Mouse (Mus musculus): ENCODE data around the gene Adamtsl1. TPM values are rescaled to one million over a fixed set of nuclear protein-coding genes. Genes with fewer than 3 reads are reported as not detected.

Adamtsl1 gene
- polyA plus RNA-seq, 1 experiment: 2.7 TPM

DNA sequence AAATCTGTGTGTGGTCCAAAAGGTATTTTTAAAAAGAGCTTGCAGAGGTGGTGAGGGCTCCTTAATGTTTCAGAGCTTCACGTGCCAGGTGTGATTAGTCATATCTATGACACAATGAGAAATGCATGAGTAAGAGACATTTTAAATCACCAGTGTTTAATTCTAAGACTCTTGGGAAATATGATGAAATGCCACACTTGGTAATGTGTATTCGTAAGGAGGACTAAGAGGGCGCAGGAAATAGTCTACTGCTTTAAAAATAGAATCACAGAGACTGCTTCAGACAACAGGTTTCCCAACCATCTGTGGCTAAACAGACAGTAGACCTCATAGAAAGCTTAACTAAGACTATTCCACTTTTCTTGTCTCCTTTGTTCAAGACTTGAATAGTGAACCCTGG is 406.5 kb downstream of the Adamtsl1 start:
- no peak overlapping the region for H3ac ChIP-seq (ENCODE audit: control insufficient read depth, insufficient read length)
- no peaks in the 10 kb centered on the region for H3K36me3 ChIP-seq (ENCODE audit: control insufficient read depth, insufficient read depth)

DNA sequence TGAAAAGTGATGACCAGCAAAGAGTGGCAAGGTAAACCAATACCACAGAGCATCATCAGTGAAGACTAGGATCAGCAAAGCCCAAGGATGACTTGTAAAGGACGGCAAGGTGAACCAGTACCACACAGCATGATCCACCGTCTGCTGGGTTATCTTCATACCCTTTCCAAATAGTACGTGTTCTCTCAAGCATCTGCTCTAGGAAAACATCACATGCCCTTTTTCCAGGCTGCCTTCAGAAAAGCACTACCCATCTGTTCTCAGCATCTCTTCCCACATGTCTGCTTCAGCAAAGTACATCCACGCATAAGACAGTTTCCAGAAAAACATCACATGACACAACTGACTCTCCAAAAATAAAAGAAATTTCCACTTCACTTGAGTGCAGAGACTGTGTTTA is 408.8 kb downstream of the Adamtsl1 start:
- H3K79me2 ChIP-seq (ENCODE audit: control insufficient read depth, insufficient read depth): no peaks in the 10 kb centered on the region
- H3K27me3 ChIP-seq (ENCODE audit: control insufficient read depth, insufficient read depth, insufficient read length): no peaks in the 10 kb centered on the region
- H3ac ChIP-seq (ENCODE audit: control insufficient read depth, insufficient read length): no peak overlapping the region
- TF ChIP-seq REST (IDR thresholded peaks at IDR 0.05; ENCODE audit: insufficient read depth, insufficient read length): no peak
- TF ChIP-seq SRF (IDR thresholded peaks at IDR 0.05; ENCODE audit: control insufficient read depth, insufficient read length, low read depth): no peak
- TF ChIP-seq USF1 (IDR thresholded peaks at IDR 0.05; ENCODE audit: low read depth): no peak
- no peak overlapping the region for H3K4me3 ChIP-seq
- no peaks in the 10 kb centered on the region for H3K36me3 ChIP-seq (ENCODE audit: control insufficient read depth, insufficient read depth)
- H3K4me2 ChIP-seq (ENCODE audit: low read depth): no peak overlapping the region

More for the DNA sequence above, 406.5 kb downstream of the Adamtsl1 start:
- no peak overlapping the region for H3K4me2 ChIP-seq (ENCODE audit: low read depth)
- H3K4me3 ChIP-seq: no peak overlapping the region
- H3K27me3 ChIP-seq (ENCODE audit: control insufficient read depth, insufficient read depth, insufficient read length): no peaks in the 10 kb centered on the region
- TF ChIP-seq REST (IDR thresholded peaks at IDR 0.05; ENCODE audit: insufficient read depth, insufficient read length) (no peak), MYOG (IDR thresholded peaks at IDR 0.05; ENCODE audit: control insufficient read depth in 1 of 3, insufficient read depth in 1 of 3, insufficient read length in 2 of 3, low read depth in 2 of 3) (no peak), MYOD1 (IDR thresholded peaks at IDR 0.05; ENCODE audit: control insufficient read depth in 1 of 3, insufficient read length in 2 of 3, low read depth in 2 of 3) (no peak), POLR2AphosphoS2 (IDR thresholded peaks at IDR 0.05; ENCODE audit: insufficient read length, low read depth) (no peak), POLR2A (IDR thresholded peaks at IDR 0.05; ENCODE audit: insufficient read length, low read depth) (no peak), CEBPB (IDR thresholded peaks at IDR 0.05; ENCODE audit: insufficient read depth, poor library complexity, severe bottlenecking) (no peak), USF1 (IDR thresholded peaks at IDR 0.05; ENCODE audit: low read depth) (no peak), TCF12 (IDR thresholded peaks at IDR 0.05; ENCODE audit: insufficient read depth, poor library complexity, severe bottlenecking) (no peak), MAX (IDR thresholded peaks at IDR 0.05; ENCODE audit: low read depth) (no peak), TCF3 (IDR thresholded peaks at IDR 0.05; ENCODE audit: insufficient read length, low read depth) (no peak), E2F4 (IDR thresholded peaks at IDR 0.05; ENCODE audit: insufficient read depth) (no peak), SRF (IDR thresholded peaks at IDR 0.05; ENCODE audit: control insufficient read depth, insufficient read length, low read depth) (no peak)
- no peaks in the 10 kb centered on the region for H3K79me2 ChIP-seq (ENCODE audit: control insufficient read depth, insufficient read depth)

DNA sequence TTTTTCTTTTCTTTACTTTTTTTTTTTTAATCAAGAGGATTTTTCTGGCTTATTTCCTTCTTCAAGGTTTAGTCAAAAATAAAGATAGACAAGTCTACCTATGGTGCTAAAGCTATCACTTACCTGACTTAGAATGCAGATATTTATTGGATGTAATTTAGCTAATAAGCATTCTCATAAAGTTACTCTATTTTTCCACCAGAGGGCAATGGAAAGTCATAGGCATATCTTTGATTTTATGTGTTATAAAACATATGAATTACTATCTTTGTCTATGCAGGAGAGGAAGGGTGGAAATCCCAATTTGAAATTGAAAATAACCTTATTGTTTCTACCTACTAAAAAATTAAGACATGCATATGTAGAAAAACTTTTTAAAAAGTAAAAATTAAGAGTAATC is 418.2 kb downstream of the Adamtsl1 start:
- H3K4me2 ChIP-seq (ENCODE audit: low read depth): no peak overlapping the region
- no peak overlapping the region for H3ac ChIP-seq (ENCODE audit: control insufficient read depth, insufficient read length)
- no peaks in the 10 kb centered on the region for H3K36me3 ChIP-seq (ENCODE audit: control insufficient read depth, insufficient read depth)
- H3K4me3 ChIP-seq: no peak overlapping the region
- TF ChIP-seq TCF3 (IDR thresholded peaks at IDR 0.05; ENCODE audit: insufficient read length, low read depth) (no peak), SRF (IDR thresholded peaks at IDR 0.05; ENCODE audit: control insufficient read depth, insufficient read length, low read depth) (no peak), REST (IDR thresholded peaks at IDR 0.05; ENCODE audit: insufficient read depth, insufficient read length) (no peak), CEBPB (IDR thresholded peaks at IDR 0.05; ENCODE audit: insufficient read depth, poor library complexity, severe bottlenecking) (no peak), TCF12 (IDR thresholded peaks at IDR 0.05; ENCODE audit: insufficient read depth, poor library complexity, severe bottlenecking) (no peak), MAX (IDR thresholded peaks at IDR 0.05; ENCODE audit: low read depth) (no peak), POLR2AphosphoS2 (IDR thresholded peaks at IDR 0.05; ENCODE audit: insufficient read length, low read depth) (no peak), USF1 (IDR thresholded peaks at IDR 0.05; ENCODE audit: low read depth) (no peak), E2F4 (IDR thresholded peaks at IDR 0.05; ENCODE audit: insufficient read depth) (no peak), POLR2A (IDR thresholded peaks at IDR 0.05; ENCODE audit: insufficient read length, low read depth) (no peak), MYOG (IDR thresholded peaks at IDR 0.05; ENCODE audit: control insufficient read depth in 1 of 3, insufficient read depth in 1 of 3, insufficient read length in 2 of 3, low read depth in 2 of 3) (no peak), MYOD1 (IDR thresholded peaks at IDR 0.05; ENCODE audit: control insufficient read depth in 1 of 3, insufficient read length in 2 of 3, low read depth in 2 of 3) (no peak)
- H3K79me2 ChIP-seq (ENCODE audit: control insufficient read depth, insufficient read depth): no peaks in the 10 kb centered on the region
- no peaks in the 10 kb centered on the region for H3K27me3 ChIP-seq (ENCODE audit: control insufficient read depth, insufficient read depth, insufficient read length)

DNA sequence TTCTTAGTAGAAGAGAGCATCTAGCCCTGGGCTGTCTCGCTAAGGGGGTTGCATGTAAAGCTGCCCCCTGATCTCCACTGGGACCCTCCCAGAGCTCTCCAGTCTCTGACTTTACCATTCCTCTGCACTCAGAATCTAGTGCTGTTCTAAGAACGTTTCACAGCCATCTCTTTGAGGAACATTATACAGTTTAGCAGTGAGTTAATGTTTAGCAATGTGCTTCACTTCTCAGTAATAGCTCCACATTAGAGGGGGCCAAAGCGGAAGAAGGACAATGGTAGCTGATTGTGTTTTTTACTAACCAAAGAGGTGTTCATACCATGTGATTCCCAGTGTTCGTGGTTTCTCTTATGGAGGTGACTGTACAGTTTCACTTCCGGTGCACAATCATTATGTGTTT is 425.5 kb downstream of the Adamtsl1 start:
- no peaks in the 10 kb centered on the region for H3K36me3 ChIP-seq (ENCODE audit: control insufficient read depth, insufficient read depth)
- H3K79me2 ChIP-seq (ENCODE audit: control insufficient read depth, insufficient read depth): no peaks in the 10 kb centered on the region
- H3ac ChIP-seq (ENCODE audit: control insufficient read depth, insufficient read length): no peak overlapping the region
- no peak overlapping the region for H3K4me3 ChIP-seq
- H3K27me3 ChIP-seq (ENCODE audit: control insufficient read depth, insufficient read depth, insufficient read length): no peaks in the 10 kb centered on the region
- H3K4me2 ChIP-seq (ENCODE audit: low read depth): no peak overlapping the region
- TF ChIP-seq REST (IDR thresholded peaks at IDR 0.05; ENCODE audit: insufficient read depth, insufficient read length) (no peak), E2F4 (IDR thresholded peaks at IDR 0.05; ENCODE audit: insufficient read depth) (no peak), SRF (IDR thresholded peaks at IDR 0.05; ENCODE audit: control insufficient read depth, insufficient read length, low read depth) (no peak), MAX (IDR thresholded peaks at IDR 0.05; ENCODE audit: low read depth) (no peak), MYOD1 (IDR thresholded peaks at IDR 0.05; ENCODE audit: control insufficient read depth in 1 of 3, insufficient read length in 2 of 3, low read depth in 2 of 3) (no peak), USF1 (IDR thresholded peaks at IDR 0.05; ENCODE audit: low read depth) (no peak), MYOG (IDR thresholded peaks at IDR 0.05; ENCODE audit: control insufficient read depth in 1 of 3, insufficient read depth in 1 of 3, insufficient read length in 2 of 3, low read depth in 2 of 3) (no peak), POLR2AphosphoS2 (IDR thresholded peaks at IDR 0.05; ENCODE audit: insufficient read length, low read depth) (no peak), TCF3 (IDR thresholded peaks at IDR 0.05; ENCODE audit: insufficient read length, low read depth) (no peak), TCF12 (IDR thresholded peaks at IDR 0.05; ENCODE audit: insufficient read depth, poor library complexity, severe bottlenecking) (no peak), CEBPB (IDR thresholded peaks at IDR 0.05; ENCODE audit: insufficient read depth, poor library complexity, severe bottlenecking) (no peak), POLR2A (IDR thresholded peaks at IDR 0.05; ENCODE audit: insufficient read length, low read depth) (no peak)

DNA sequence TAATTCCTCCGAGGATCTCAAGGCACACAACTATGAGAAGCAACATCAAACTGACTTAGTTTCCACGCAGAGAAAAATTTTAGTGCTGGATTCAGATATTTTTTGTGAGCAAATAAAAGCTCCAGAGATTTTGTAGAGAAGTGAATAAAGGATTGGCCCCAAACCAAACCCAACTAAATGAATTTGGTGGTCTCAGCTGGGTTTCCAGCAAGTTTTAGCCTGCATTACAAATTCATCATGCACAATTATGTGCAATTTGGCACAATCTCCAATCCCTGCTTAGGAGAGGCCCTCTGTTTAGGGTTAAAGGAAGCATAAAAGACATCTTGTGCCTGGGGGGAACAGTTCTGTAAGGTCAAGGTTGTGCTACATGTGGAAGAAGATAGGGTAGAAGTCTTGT is 427.9 kb downstream of the Adamtsl1 start:
- TF ChIP-seq E2F4 (IDR thresholded peaks at IDR 0.05; ENCODE audit: insufficient read depth): no peak
- TF ChIP-seq POLR2AphosphoS2 (IDR thresholded peaks at IDR 0.05; ENCODE audit: insufficient read length, low read depth): no peak
- TF ChIP-seq CEBPB (IDR thresholded peaks at IDR 0.05; ENCODE audit: insufficient read depth, poor library complexity, severe bottlenecking): no peak
- TF ChIP-seq SRF (IDR thresholded peaks at IDR 0.05; ENCODE audit: control insufficient read depth, insufficient read length, low read depth): no peak
- TF ChIP-seq REST (IDR thresholded peaks at IDR 0.05; ENCODE audit: insufficient read depth, insufficient read length): no peak
- no peak for TF ChIP-seq TCF3 (IDR thresholded peaks at IDR 0.05; ENCODE audit: insufficient read length, low read depth)
- TF ChIP-seq MYOG (IDR thresholded peaks at IDR 0.05; ENCODE audit: control insufficient read depth in 1 of 3, insufficient read depth in 1 of 3, insufficient read length in 2 of 3, low read depth in 2 of 3): no peak
- no peak for TF ChIP-seq MAX (IDR thresholded peaks at IDR 0.05; ENCODE audit: low read depth)
- no peak for TF ChIP-seq TCF12 (IDR thresholded peaks at IDR 0.05; ENCODE audit: insufficient read depth, poor library complexity, severe bottlenecking)
- TF ChIP-seq MYOD1 (IDR thresholded peaks at IDR 0.05; ENCODE audit: control insufficient read depth in 1 of 3, insufficient read length in 2 of 3, low read depth in 2 of 3): no peak
- TF ChIP-seq USF1 (IDR thresholded peaks at IDR 0.05; ENCODE audit: low read depth): no peak
- TF ChIP-seq POLR2A (IDR thresholded peaks at IDR 0.05; ENCODE audit: insufficient read length, low read depth): no peak
- H3ac ChIP-seq (ENCODE audit: control insufficient read depth, insufficient read length): no peak overlapping the region
- no peaks in the 10 kb centered on the region for H3K79me2 ChIP-seq (ENCODE audit: control insufficient read depth, insufficient read depth)
- H3K36me3 ChIP-seq (ENCODE audit: control insufficient read depth, insufficient read depth): no peaks in the 10 kb centered on the region
- H3K27me3 ChIP-seq (ENCODE audit: control insufficient read depth, insufficient read depth, insufficient read length): no peaks in the 10 kb centered on the region
- H3K4me3 ChIP-seq: no peak overlapping the region
- no peak overlapping the region for H3K4me2 ChIP-seq (ENCODE audit: low read depth)

Measured in myocyte (in vitro differentiated cells).